ENCODE assay signal across 8 mouse cellular contexts in genomic region chr8:61927777-61928494, GRCm38 (mm10). TPM values are rescaled to one million over a fixed set of nuclear protein-coding genes. Genes with fewer than 3 reads are reported as not detected.
A peak's percentile ranks its signal among the peaks of the same experiment; 100 is the strongest.
DNase-seq lines count a peak whose midpoint lies in the region; ATAC-seq and TF ChIP-seq lines count a peak whose summit lies in the region.

Gene Ddx60 (plus strand): TSS chr8:61928087.

- DNase-seq in 416B (ENCODE audit: low read depth) = peak; percentile 60
- DNase-seq in adrenal gland, postnatal 36 days = peak; percentile 82 to 88
- DNase-seq in heart, embryonic 10.5 days (ENCODE audit: low spot score) = no peak
- peak; percentile 82 for DNase-seq in limb, embryonic 14.5 days (ENCODE audit: low spot score)
- peak; percentile 18 to 57 for DNase-seq in spleen, postnatal 10 days (ENCODE audit: low spot score in 2 of 2)

- no peaks in the 10 kb centered on the region for H3K4me1 ChIP-seq in embryonic facial prominence, embryonic 15.5 days
- H3K4me1 ChIP-seq in heart, embryonic 10.5 days = peaks cover 25% of the 10 kb centered on the region; the same call in 1 of the 2 replicates
- no peaks in the 10 kb centered on the region for H3K4me1 ChIP-seq in kidney, embryonic 14.5 days (ENCODE audit: control insufficient read depth, insufficient read depth, low read length)
- 0 out of 2 replicates have a peak, but pooled peaks cover 4% of the 10 kb centered on the region for H3K4me1 ChIP-seq in limb, embryonic 14.5 days (ENCODE audit: control insufficient read depth, insufficient read depth, low read length)
- 0 out of 2 replicates have a peak, but pooled peaks cover 5% of the 10 kb centered on the region for H3K4me1 ChIP-seq in midbrain, embryonic 16.5 days (ENCODE audit: control insufficient read depth, insufficient read depth, low read length)

- H3K9me3 ChIP-seq in embryonic facial prominence, embryonic 15.5 days (replicated peaks) = no peaks in the 10 kb centered on the region
- H3K9me3 ChIP-seq in heart, embryonic 10.5 days = no peaks in the 10 kb centered on the region
- H3K9me3 ChIP-seq in kidney, embryonic 14.5 days (ENCODE audit: control insufficient read depth, low read length) = no peaks in the 10 kb centered on the region
- no peaks in the 10 kb centered on the region for H3K9me3 ChIP-seq in limb, embryonic 14.5 days (ENCODE audit: control insufficient read depth, low read length)
- H3K9me3 ChIP-seq in midbrain, embryonic 16.5 days (replicated peaks; ENCODE audit: control insufficient read depth, low read length, poor library complexity, severe bottlenecking) = no peaks in the 10 kb centered on the region

- no peaks in the 10 kb centered on the region for H3K36me3 ChIP-seq in embryonic facial prominence, embryonic 15.5 days
- no peaks in the 10 kb centered on the region for H3K36me3 ChIP-seq in heart, embryonic 10.5 days
- H3K36me3 ChIP-seq in kidney, embryonic 14.5 days (ENCODE audit: control insufficient read depth, insufficient read depth, low read length) = no peaks in the 10 kb centered on the region
- no peaks in the 10 kb centered on the region for H3K36me3 ChIP-seq in limb, embryonic 14.5 days (ENCODE audit: control insufficient read depth, insufficient read depth, low read length)
- no peaks in the 10 kb centered on the region for H3K36me3 ChIP-seq in midbrain, embryonic 16.5 days (ENCODE audit: control insufficient read depth, insufficient read depth, low read length)

- H3K27ac ChIP-seq in embryonic facial prominence, embryonic 15.5 days (replicated peaks) = no peak within 1 kb of the TSS
- peak within 1 kb of the TSS; percentile 92 for H3K27ac ChIP-seq in heart, embryonic 10.5 days
- H3K27ac ChIP-seq in kidney, embryonic 14.5 days (ENCODE audit: low read depth, low read length) = no peak within 1 kb of the TSS
- no peak within 1 kb of the TSS for H3K27ac ChIP-seq in limb, embryonic 14.5 days (replicated peaks; ENCODE audit: low read depth, low read length)
- no peak within 1 kb of the TSS for H3K27ac ChIP-seq in midbrain, embryonic 16.5 days (ENCODE audit: low read length)

- H3K4me2 ChIP-seq in embryonic facial prominence, embryonic 15.5 days (replicated peaks) = peak within 1 kb of the TSS; percentile 61
- H3K4me2 ChIP-seq in kidney, embryonic 14.5 days (replicated peaks; ENCODE audit: low read depth, low read length) = peak within 1 kb of the TSS; percentile 71
- H3K4me2 ChIP-seq in limb, embryonic 14.5 days (replicated peaks; ENCODE audit: low read depth, low read length, severe bottlenecking) = peak within 1 kb of the TSS; percentile 68
- H3K4me2 ChIP-seq in midbrain, embryonic 16.5 days (ENCODE audit: low read length) = peak within 1 kb of the TSS; percentile 88

- TF ChIP-seq POLR2A in limb, embryonic 14.5 days (IDR thresholded peaks at IDR 0.05; ENCODE audit: borderline replicate concordance, extremely low read depth, insufficient read depth, insufficient read length) = no peak

- 11% methylated on average over 22 of the region's 22 CpGs for WGBS in embryonic facial prominence, embryonic 15.5 days
- WGBS in heart, embryonic 10.5 days = 8% methylated on average over 22 of the region's 22 CpGs
- WGBS in kidney, embryonic 14.5 days = 15% methylated on average over 22 of the region's 22 CpGs
- WGBS in limb, embryonic 14.5 days = 9% methylated on average over 22 of the region's 22 CpGs
- 9% methylated on average over 22 of the region's 22 CpGs for WGBS in midbrain, embryonic 16.5 days

- H3K27me3 ChIP-seq in embryonic facial prominence, embryonic 15.5 days = no peaks in the 10 kb centered on the region
- no peaks in the 10 kb centered on the region for H3K27me3 ChIP-seq in heart, embryonic 10.5 days (ENCODE audit: insufficient read depth, poor library complexity, severe bottlenecking)
- no peaks in the 10 kb centered on the region for H3K27me3 ChIP-seq in kidney, embryonic 14.5 days (ENCODE audit: control insufficient read depth, insufficient read depth, low read length)
- H3K27me3 ChIP-seq in limb, embryonic 14.5 days (ENCODE audit: control insufficient read depth, insufficient read depth, low read length) = no peaks in the 10 kb centered on the region
- H3K27me3 ChIP-seq in midbrain, embryonic 16.5 days (ENCODE audit: control insufficient read depth, insufficient read depth, low read depth, low read length) = no peaks in the 10 kb centered on the region

- peak within 1 kb of the TSS; percentile 42; the same call in 1 of the 2 replicates for H3K9ac ChIP-seq in embryonic facial prominence, embryonic 15.5 days
- peak within 1 kb of the TSS; percentile 54 for H3K9ac ChIP-seq in kidney, embryonic 14.5 days (ENCODE audit: low read depth, low read length)
- peak within 1 kb of the TSS; percentile 56 for H3K9ac ChIP-seq in limb, embryonic 14.5 days (ENCODE audit: low read depth, low read length, severe bottlenecking)
- peak within 1 kb of the TSS; percentile 62 for H3K9ac ChIP-seq in midbrain, embryonic 16.5 days (ENCODE audit: low read depth, low read length)

- peak within 1 kb of the TSS; percentile 54 for H3K4me3 ChIP-seq in embryonic facial prominence, embryonic 15.5 days (replicated peaks)
- H3K4me3 ChIP-seq in heart, embryonic 10.5 days = peak within 1 kb of the TSS; percentile 62
- H3K4me3 ChIP-seq in kidney, embryonic 14.5 days (ENCODE audit: low read length) = peak within 1 kb of the TSS; percentile 55
- peak within 1 kb of the TSS; percentile 49 for H3K4me3 ChIP-seq in limb, embryonic 14.5 days (replicated peaks; ENCODE audit: low read length)
- peak within 1 kb of the TSS; percentile 44 for H3K4me3 ChIP-seq in midbrain, embryonic 16.5 days (ENCODE audit: low read depth, low read length)

- ATAC-seq in embryonic facial prominence, embryonic 15.5 days (ENCODE audit: insufficient number of reproducible peaks, low FRiP score, low TSS enrichment, low read depth) = peak; percentile 34; the same call in 1 of the 2 replicates
- ATAC-seq in kidney, embryonic 14.5 days (ENCODE audit: low FRiP score, low TSS enrichment) = peak; percentile 73; the same call in 1 of the 2 replicates
- ATAC-seq in limb, embryonic 14.5 days (ENCODE audit: low FRiP score, low read depth) = 0 out of 2 replicates have a peak, but pooled peaks have one; percentile 19
- ATAC-seq in midbrain, embryonic 16.5 days = peak; percentile 76

RNA-seq across cellular contexts. Expression of gene Ddx60, which starts in this region (rescaled TPM):
- 1 to 10 TPM; 4.2 to 6.7 TPM for total RNA-seq in adrenal gland, postnatal 36 days (2021)
- polyA plus RNA-seq in embryonic facial prominence, embryonic 15.5 days (2015; fragmentation: Nextera tagmentation; extraction: Ambion mirVana) = 0.84 and 1.6 TPM in 2 replicates
- 0.57 and 2.0 TPM in 2 replicates for polyA plus RNA-seq in heart, embryonic 10.5 days (2016; fragmentation: Nextera tagmentation; extraction: Ambion mirVana)
- 0.39 and 0.64 TPM in 2 replicates for polyA plus RNA-seq in kidney, embryonic 14.5 days (2014; fragmentation: Nextera tagmentation; extraction: Ambion mirVana)
- 0.17 and 0.24 TPM in 2 replicates for polyA plus RNA-seq in limb, embryonic 14.5 days (2012; rRNA removed)
- polyA plus RNA-seq in limb, embryonic 14.5 days (2014; fragmentation: Nextera tagmentation; extraction: Ambion mirVana) = 0.51 and 1.3 TPM in 2 replicates
- 0.17 and 0.34 TPM in 2 replicates for polyA plus RNA-seq in midbrain, embryonic 16.5 days (2015; fragmentation: Nextera tagmentation; extraction: Ambion mirVana)

Comparison
In these comparisons a context has a peak if more than half of its experiments do, and no peak if none do; other contexts are left out.
1. Peak in ATAC-seq, H3K4me3 ChIP-seq, H3K9ac ChIP-seq and H3K4me2 ChIP-seq in kidney, embryonic 14.5 days; RNA of the gene not detected or under 1 TPM.
2. Peak in ATAC-seq, H3K4me3 ChIP-seq, H3K9ac ChIP-seq and H3K4me2 ChIP-seq in midbrain, embryonic 16.5 days; RNA of the gene not detected or under 1 TPM.
3. ATAC-seq: peak in every context shown above with its lines; median percentile 76 in midbrain, embryonic 16.5 days; 73 in kidney, embryonic 14.5 days; 34 in embryonic facial prominence, embryonic 15.5 days; 19 in limb, embryonic 14.5 days.